Mouse (Mus musculus): ENCODE measurements around the gene Stau1.

- TF ChIP-seq CTCF (conservative IDR thresholded peaks at IDR 0.05; ENCODE audit: low read length) (no peak), NANOG (IDR thresholded peaks at IDR 0.05; ENCODE audit: borderline replicate concordance, low read length) (no peak)
These were observed 61.7 kb downstream of the Stau1 start for GRCm38 (mm10) chr2:166934416-166934815.

Data from E14TG2a.4 (cell line).